Mouse (Mus musculus) midbrain, postnatal 0 days (tissue): ENCODE results near the gene Kif3a. TPM values are rescaled to one million over a fixed set of nuclear protein-coding genes. Genes with fewer than 3 reads are reported as not detected.
A peak's percentile ranks its signal among the peaks of the same experiment; 100 is the strongest.

Experiments used
- ATAC-seq: fragments of 200-750 bp; cut with Nextera tagmentation; 2 replicates; pipeline ENCODE4 v1.8.0; 2017; ENCODE audit warnings: moderate number of reproducible peaks, mild to moderate bottlenecking, moderate TSS enrichment, moderate library complexity; ENCODE audit not compliant: low FRiP score
- DNase-seq: peaks from one replicate; pipeline ENCODE4 v3.0.0-alpha.2; 2015; ENCODE audit warnings: low spot score
- H3K27ac ChIP-seq: fragments of 300-500 bp; sonication (generic); 2 replicates; pipeline ENCODE4 v1.5.1; 2014; ENCODE audit warnings: low read depth, mild to moderate bottlenecking, low read length, mixed read lengths
- H3K27me3 ChIP-seq: fragments of 300-500 bp; sonication (generic); 2 replicates; pipeline ENCODE4 v1.6.1; 2014; ENCODE audit warnings: low read length, control low read depth, mixed read lengths; ENCODE audit not compliant: insufficient read depth
- H3K36me3 ChIP-seq: fragments of 300-500 bp; sonication (generic); 2 replicates; pipeline ENCODE4 v1.6.1; 2014; ENCODE audit warnings: low read length, control low read depth, mixed read lengths; ENCODE audit not compliant: insufficient read depth
- H3K4me1 ChIP-seq: fragments of 300-500 bp; sonication (generic); 2 replicates; pipeline ENCODE4 v1.6.1; 2014; ENCODE audit warnings: mild to moderate bottlenecking, control low read depth, antibody characterized with exemption, low read length, mixed read lengths; ENCODE audit not compliant: insufficient read depth
- H3K4me2 ChIP-seq: fragments of 300-500 bp; sonication (generic); 2 replicates; pipeline ENCODE4 v1.6.1; 2014; ENCODE audit warnings: low read depth, mild to moderate bottlenecking, low read length, mixed read lengths; ENCODE audit not compliant: poor library complexity, severe bottlenecking
- H3K4me3 ChIP-seq: fragments of 300-500 bp; sonication (generic); 2 replicates; pipeline ENCODE4 v1.5.1; 2014; ENCODE audit warnings: low read depth, mild to moderate bottlenecking, low read length, moderate library complexity
- H3K9ac ChIP-seq: fragments of 300-500 bp; sonication (generic); replicated peaks from 2 replicates; pipeline ENCODE4 v1.6.1; 2014; ENCODE audit warnings: mild to moderate bottlenecking, low read length, moderate library complexity, mixed read lengths; ENCODE audit not compliant: poor library complexity, severe bottlenecking
- H3K9me3 ChIP-seq: fragments of 300-500 bp; sonication (generic); 2 replicates; pipeline ENCODE4 v1.6.1; 2016; ENCODE audit warnings: low read length, control low read depth
- CTCF ChIP-seq: IDR thresholded peaks from 2 replicates; pipeline ENCODE4 v1.5.1; 2016; ENCODE audit warnings: antibody characterized with exemption, mild to moderate bottlenecking
- WGBS: fragments of 180-500 bp; shearing (Covaris S2); extraction: QIAGEN DNeasy Blood & Tissue Kit; methylation state at CpG from one replicate; pipeline ENCODE4 v1.1.7; 2014; 5-methylcytosine and 5-hydroxymethylcytosine counted together
- polyA plus RNA-seq: library from polyadenylated mRNA; unstranded; fragments of >200 nt; fragmentation: Nextera tagmentation; extraction: Ambion mirVana; gene quantifications from 2 replicates; pipeline ENCODE4 v1.2.1, GENCODE M21; 2015
- total RNA-seq: library from RNA; depleted of rRNA; stranded (reverse); fragments of >200 nt; gene quantifications from 2 replicates; pipeline ENCODE4 v1.2.3, GENCODE M21; 2014

Kif3a gene
- total and polyA plus RNA-seq, 2 experiments from 2014 or later: 114 to 386 TPM

DNA sequence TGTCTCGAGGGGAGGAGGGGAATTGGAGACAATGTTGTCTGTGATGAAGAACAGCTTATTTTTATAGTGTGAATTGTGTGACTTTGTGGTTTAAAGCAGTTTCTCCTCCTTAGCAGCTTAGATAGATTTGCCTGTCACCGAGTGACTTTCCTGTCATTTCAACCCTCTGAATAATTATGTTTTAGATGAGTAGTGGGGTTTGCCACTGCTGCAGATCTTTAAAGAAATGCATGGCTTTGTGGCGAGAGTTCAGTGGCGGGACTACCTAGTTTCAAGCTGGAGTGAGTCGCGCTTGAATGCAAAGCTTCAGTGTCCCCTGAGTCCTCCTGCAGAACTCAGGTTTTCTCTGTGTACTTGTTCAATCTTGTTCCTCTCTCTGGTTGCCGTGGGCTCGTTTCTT is 21.1 kb downstream of the Kif3a start:
- Histone ChIP-seq H3K36me3 (peaks cover 65% of the 10 kb centered on the region), H3K9me3 (no peaks in the 10 kb centered on the region), H3K9ac (no peak overlapping the region), H3K27me3 (no peaks in the 10 kb centered on the region), H3K4me2 (no peak overlapping the region), H3K4me3 (no peak overlapping the region), H3K4me1 (no peaks in the 10 kb centered on the region), H3K27ac (no peak overlapping the region)
- no peak for DNase-seq
- TF ChIP-seq CTCF: no peak
- 81% methylated on average over 8 of the region's 8 CpGs for WGBS
- ATAC-seq: no peak

DNA sequence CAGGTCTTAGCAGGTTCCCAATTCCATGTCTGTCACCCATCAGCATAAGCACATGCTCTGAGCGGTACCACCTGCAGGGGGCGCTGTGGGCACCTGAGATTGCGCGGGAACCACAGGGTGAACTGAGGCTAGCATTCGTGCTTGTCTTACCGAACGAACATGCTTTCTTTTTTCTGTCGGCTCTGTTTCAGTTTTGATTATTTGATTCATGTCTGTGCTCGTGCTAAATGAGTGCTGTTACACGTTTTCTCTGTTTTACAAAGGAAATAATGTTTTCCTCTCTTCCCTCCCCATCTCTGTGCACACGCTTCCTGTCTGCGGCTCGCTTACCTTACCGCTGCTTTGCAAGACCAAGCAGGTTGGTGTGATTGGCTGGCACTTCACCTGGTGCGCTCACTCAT is 23.2 kb downstream of the Kif3a start:
- Histone ChIP-seq H3K36me3 (peaks cover 69% of the 10 kb centered on the region), H3K27me3 (no peaks in the 10 kb centered on the region), H3K4me2 (no peak overlapping the region), H3K9me3 (no peaks in the 10 kb centered on the region), H3K4me3 (no peak overlapping the region), H3K4me1 (no peaks in the 10 kb centered on the region), H3K9ac (no peak overlapping the region), H3K27ac (no peak overlapping the region)
- whole genome bisulfite sequencing: 47% methylated on average over 15 of the region's 15 CpGs
- DNase-seq: no peak
- TF ChIP-seq CTCF: peak; percentile 72
- ATAC-seq: no peak

DNA sequence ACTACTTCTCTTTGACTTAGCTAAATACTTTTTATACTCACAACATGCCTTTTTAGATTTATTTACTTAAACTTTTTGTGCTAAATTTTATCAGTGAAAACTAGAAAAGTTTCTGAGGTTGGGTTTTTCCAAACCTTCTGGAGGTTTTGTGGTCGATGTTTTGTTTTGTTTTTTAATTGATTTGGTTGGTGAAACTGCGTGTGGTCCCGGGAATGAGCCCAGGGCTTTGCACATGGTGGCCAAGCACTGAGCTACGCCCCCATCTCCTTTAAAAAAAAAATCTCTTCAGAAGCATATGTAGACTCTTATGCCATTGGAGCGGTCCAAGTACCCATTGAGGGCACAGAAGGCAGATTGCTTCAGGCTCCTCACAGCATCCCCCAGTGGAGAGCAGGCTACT is 23.9 kb downstream of the Kif3a start:
- ATAC-seq: no peak
- H3K9ac ChIP-seq: no peak overlapping the region
- WGBS: 96% methylated on average over 5 of the region's 5 CpGs
- H3K27me3 ChIP-seq: no peaks in the 10 kb centered on the region
- DNase-seq: no peak
- H3K4me1 ChIP-seq: no peaks in the 10 kb centered on the region
- no peak overlapping the region for H3K4me2 ChIP-seq
- H3K9me3 ChIP-seq: no peaks in the 10 kb centered on the region
- H3K27ac ChIP-seq: no peak overlapping the region
- H3K36me3 ChIP-seq: peaks cover 68% of the 10 kb centered on the region
- no peak overlapping the region for H3K4me3 ChIP-seq
- TF ChIP-seq CTCF: no peak

DNA sequence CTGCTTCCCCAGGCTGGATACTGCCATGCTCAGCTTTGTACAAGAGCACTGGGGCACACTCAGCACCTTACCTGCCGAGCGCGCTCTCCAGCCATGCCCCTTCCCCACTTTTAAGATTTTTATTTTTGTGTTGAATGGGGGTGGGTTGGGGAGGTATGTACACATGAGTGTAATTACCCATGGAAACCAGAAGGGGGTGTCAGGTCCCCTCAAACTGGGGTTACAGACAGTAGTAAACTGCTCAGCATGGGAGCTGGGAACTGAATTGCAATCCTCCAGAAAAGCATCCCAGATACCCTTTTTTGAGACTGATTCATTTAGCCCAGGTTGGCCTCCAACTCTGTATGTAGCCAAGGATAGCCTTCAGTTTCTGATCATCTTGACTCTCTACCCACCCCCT is 37.8 kb downstream of the Kif3a start:
- H3K4me3 ChIP-seq: no peak overlapping the region
- no peaks in the 10 kb centered on the region for H3K4me1 ChIP-seq
- ATAC-seq: no peak
- peaks cover 21% of the 10 kb centered on the region for H3K36me3 ChIP-seq
- H3K27ac ChIP-seq: no peak overlapping the region
- no peaks in the 10 kb centered on the region for H3K27me3 ChIP-seq
- 93% methylated on average over 3 of the region's 3 CpGs for WGBS
- no peak overlapping the region for H3K4me2 ChIP-seq
- no peak overlapping the region for H3K9ac ChIP-seq
- TF ChIP-seq CTCF: peak; percentile 38
- no peaks in the 10 kb centered on the region for H3K9me3 ChIP-seq
- DNase-seq: no peak

DNA sequence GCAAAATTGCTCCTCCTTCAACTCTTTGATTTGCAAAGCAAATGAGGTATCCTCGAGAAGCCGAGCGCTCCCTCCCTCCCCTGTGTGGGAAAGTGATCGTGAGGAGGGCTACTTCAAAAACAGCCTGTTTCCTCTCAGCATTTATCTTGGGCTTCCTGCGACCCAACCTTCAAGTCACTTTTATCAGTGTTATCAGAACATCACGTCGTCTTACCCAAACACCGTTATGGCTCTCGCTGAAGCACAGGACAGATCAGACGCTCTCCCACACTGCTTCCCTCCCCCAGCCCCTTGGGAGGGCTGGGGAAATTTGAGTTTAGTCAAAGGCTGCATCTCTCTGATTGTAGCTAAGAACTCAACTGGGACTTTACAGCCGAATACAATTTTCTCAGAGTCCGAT is 38.4 kb downstream of the Kif3a start:
- DNase-seq (no peak), ATAC-seq (no peak)
- Histone ChIP-seq H3K27me3 (no peaks in the 10 kb centered on the region), H3K9ac (no peak overlapping the region), H3K4me1 (no peaks in the 10 kb centered on the region), H3K36me3 (peaks cover 15% of the 10 kb centered on the region), H3K27ac (no peak overlapping the region), H3K4me3 (no peak overlapping the region), H3K4me2 (no peak overlapping the region), H3K9me3 (no peaks in the 10 kb centered on the region)
- no peak for TF ChIP-seq CTCF
- 6% methylated on average over 12 of the region's 12 CpGs for WGBS

DNA sequence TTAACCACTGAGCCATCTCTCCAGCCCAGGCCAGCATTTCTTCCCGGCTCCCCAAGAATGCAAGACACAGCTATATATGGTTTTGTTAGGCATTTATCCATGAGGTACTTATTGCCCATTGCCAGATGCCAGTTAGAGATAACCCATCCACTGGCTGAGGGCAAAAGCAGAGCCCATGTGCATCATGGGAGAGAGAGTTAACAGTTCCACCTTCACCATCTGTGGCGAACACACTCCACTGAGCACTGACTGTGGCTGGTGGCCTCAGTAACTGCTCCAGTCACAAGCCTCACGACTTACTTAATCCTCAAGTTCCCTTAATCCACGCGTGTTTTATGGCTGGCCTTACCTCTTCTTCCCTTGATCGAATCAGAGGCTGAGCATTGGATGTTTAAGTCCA is 42.1 kb downstream of the Kif3a start:
- WGBS: 73% methylated on average over 6 of the region's 6 CpGs
- Histone ChIP-seq H3K36me3 (no peaks in the 10 kb centered on the region; the same call in 1 of the 2 replicates), H3K4me2 (no peak overlapping the region), H3K9me3 (no peaks in the 10 kb centered on the region), H3K27me3 (no peaks in the 10 kb centered on the region), H3K27ac (no peak overlapping the region), H3K4me1 (no peaks in the 10 kb centered on the region), H3K9ac (no peak overlapping the region), H3K4me3 (no peak overlapping the region)
- no peak for DNase-seq
- no peak for TF ChIP-seq CTCF
- ATAC-seq: no peak

DNA sequence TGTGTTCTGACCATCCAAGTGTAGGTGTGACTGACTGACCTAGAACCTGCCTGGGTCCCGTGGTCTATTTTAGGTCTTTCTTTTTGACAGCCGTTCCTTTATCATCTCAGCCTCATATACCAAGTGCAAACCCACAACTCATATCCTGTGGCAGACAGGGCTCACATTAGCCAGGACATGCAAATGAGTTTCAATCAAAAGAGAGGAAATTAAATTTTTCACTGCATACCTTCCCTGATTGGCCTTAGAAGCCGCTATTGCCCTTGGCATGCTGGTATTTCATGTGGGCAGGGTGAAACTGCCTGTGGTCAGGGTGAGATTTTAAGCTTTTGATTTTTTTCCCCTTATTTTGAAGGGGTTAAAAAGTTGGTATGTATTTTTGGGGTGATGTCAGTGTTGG is 42.5 kb downstream of the Kif3a start:
- no peaks in the 10 kb centered on the region for H3K9me3 ChIP-seq
- WGBS: 87% methylated on average over 3 of the region's 3 CpGs
- no peak for DNase-seq

More for the DNA sequence above, 42.5 kb downstream of the Kif3a start:
- no peak for ATAC-seq
- Histone ChIP-seq H3K27ac (no peak overlapping the region), H3K4me2 (no peak overlapping the region), H3K4me1 (no peaks in the 10 kb centered on the region), H3K27me3 (no peaks in the 10 kb centered on the region), H3K4me3 (no peak overlapping the region), H3K36me3 (no peaks in the 10 kb centered on the region), H3K9ac (no peak overlapping the region)
- TF ChIP-seq CTCF: no peak
